Mouse (Mus musculus): ENCODE results near the gene Srp72. TPM values are rescaled to one million over a fixed set of nuclear protein-coding genes. Genes with fewer than 3 reads are reported as not detected.
A peak's percentile ranks its signal among the peaks of the same experiment; 100 is the strongest.

Gene Srp72
- total and polyA plus RNA-seq, 3 experiments = 72.8 to 280 (median 134) TPM

- ATAC-seq (ENCODE audit: extremely low read depth, insufficient number of reproducible peaks, low FRiP score, poor library complexity, severe bottlenecking) = peak; percentile 86
These were observed 23.1 kb upstream of the Srp72 start, which contains the start of the genes Paics and Ppat for GRCm38 (mm10) chr5:76951106-76952027. Gene Paics, plus strand, starts transcription at chr5:76951307. Gene Ppat, minus strand, starts transcription at chr5:76951578.

GRCm38 (mm10) chr5:76952112-76953040 is 22.1 kb upstream of the Srp72 start:
- Histone ChIP-seq H3K27me3 (ENCODE audit: insufficient read depth, low read length) (no peaks in the 10 kb centered on the region), H3K9me3 (replicated peaks) (no peaks in the 10 kb centered on the region), H3K36me3 (replicated peaks) (peaks cover 52% of the 10 kb centered on the region), H3K4me1 (ENCODE audit: insufficient read depth, low read depth, low read length) (peaks cover 61% of the 10 kb centered on the region), H3K4me3 (ENCODE audit: low read depth, low read length) (peak overlapping the region; percentile 94)
- DNase-seq (ENCODE audit: low spot score) = no peak
- TF ChIP-seq GATA1 (IDR thresholded peaks at IDR 0.05; ENCODE audit: borderline replicate concordance, low read length) (no peak), TAL1 (conservative IDR thresholded peaks at IDR 0.05; ENCODE audit: low read depth, low read length) (no peak), GATA2 (IDR thresholded peaks at IDR 0.05; ENCODE audit: borderline replicate concordance, low read depth, low read length) (no peak), CTCF (IDR thresholded peaks at IDR 0.05; ENCODE audit: low read depth, low read length) (no peak), POLR2AphosphoS5 (IDR thresholded peaks at IDR 0.05; ENCODE audit: insufficient replicate concordance, low read depth, low read length) (no peak)
- no peak for ATAC-seq (ENCODE audit: extremely low read depth, insufficient number of reproducible peaks, low FRiP score, poor library complexity, severe bottlenecking)

More at GRCm38 (mm10) chr5:76951106-76952027, 23.1 kb upstream of the Srp72 start, which contains the start of the genes Paics and Ppat:
- no peaks in the 10 kb centered on the region for H3K9me3 ChIP-seq (replicated peaks)
- H3K4me3 ChIP-seq (ENCODE audit: low read depth, low read length) = peak within 1 kb of the TSS; percentile 94
- H3K27me3 ChIP-seq (ENCODE audit: insufficient read depth, low read length) = no peaks in the 10 kb centered on the region
- TF ChIP-seq TAL1 (conservative IDR thresholded peaks at IDR 0.05; ENCODE audit: low read depth, low read length) = no peak
- TF ChIP-seq GATA2 (IDR thresholded peaks at IDR 0.05; ENCODE audit: borderline replicate concordance, low read depth, low read length) = no peak
- no peak for TF ChIP-seq GATA1 (IDR thresholded peaks at IDR 0.05; ENCODE audit: borderline replicate concordance, low read length)
- no peak for TF ChIP-seq CTCF (IDR thresholded peaks at IDR 0.05; ENCODE audit: low read depth, low read length)
- peak; percentile 89 for DNase-seq (ENCODE audit: low spot score)
- peaks cover 51% of the 10 kb centered on the region for H3K36me3 ChIP-seq (replicated peaks)
- H3K4me1 ChIP-seq (ENCODE audit: insufficient read depth, low read depth, low read length) = peaks cover 62% of the 10 kb centered on the region

DNA sequence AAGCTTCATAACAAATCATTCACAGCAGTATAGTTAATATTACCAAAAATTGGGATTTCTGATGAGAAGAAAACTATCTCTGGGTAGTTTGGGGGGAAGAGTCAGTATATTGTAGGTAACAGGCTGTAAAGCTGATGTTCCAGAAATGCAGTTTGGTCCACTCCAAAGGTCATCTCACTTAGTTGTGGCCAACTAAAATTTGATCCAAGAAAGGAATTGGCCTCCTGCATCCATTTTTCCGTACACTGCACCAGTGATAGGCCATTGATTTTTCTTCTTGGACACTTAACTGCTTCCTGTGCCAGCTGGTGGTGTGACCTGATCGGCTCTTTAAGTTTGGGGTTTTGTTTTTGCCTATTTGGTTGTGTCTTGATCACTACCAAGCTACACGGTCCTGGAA is 20.7 kb upstream of the Srp72 start:
- Histone ChIP-seq H3K27me3 (ENCODE audit: insufficient read depth, low read length) (no peaks in the 10 kb centered on the region), H3K4me1 (ENCODE audit: insufficient read depth, low read depth, low read length) (peaks cover 55% of the 10 kb centered on the region), H3K36me3 (replicated peaks) (peaks cover 52% of the 10 kb centered on the region), H3K9me3 (replicated peaks) (no peaks in the 10 kb centered on the region), H3K4me3 (ENCODE audit: low read depth, low read length) (no peak overlapping the region; the same call in 1 of the 2 replicates)
- DNase-seq (ENCODE audit: low spot score) (no peak), ATAC-seq (ENCODE audit: extremely low read depth, insufficient number of reproducible peaks, low FRiP score, poor library complexity, severe bottlenecking) (no peak)
- TF ChIP-seq TAL1 (conservative IDR thresholded peaks at IDR 0.05; ENCODE audit: low read depth, low read length) = no peak
- no peak for TF ChIP-seq CTCF (IDR thresholded peaks at IDR 0.05; ENCODE audit: low read depth, low read length)
- TF ChIP-seq GATA2 (IDR thresholded peaks at IDR 0.05; ENCODE audit: borderline replicate concordance, low read depth, low read length) = no peak
- TF ChIP-seq POLR2AphosphoS5 (IDR thresholded peaks at IDR 0.05; ENCODE audit: insufficient replicate concordance, low read depth, low read length) = no peak
- TF ChIP-seq GATA1 (IDR thresholded peaks at IDR 0.05; ENCODE audit: borderline replicate concordance, low read length) = no peak

DNA sequence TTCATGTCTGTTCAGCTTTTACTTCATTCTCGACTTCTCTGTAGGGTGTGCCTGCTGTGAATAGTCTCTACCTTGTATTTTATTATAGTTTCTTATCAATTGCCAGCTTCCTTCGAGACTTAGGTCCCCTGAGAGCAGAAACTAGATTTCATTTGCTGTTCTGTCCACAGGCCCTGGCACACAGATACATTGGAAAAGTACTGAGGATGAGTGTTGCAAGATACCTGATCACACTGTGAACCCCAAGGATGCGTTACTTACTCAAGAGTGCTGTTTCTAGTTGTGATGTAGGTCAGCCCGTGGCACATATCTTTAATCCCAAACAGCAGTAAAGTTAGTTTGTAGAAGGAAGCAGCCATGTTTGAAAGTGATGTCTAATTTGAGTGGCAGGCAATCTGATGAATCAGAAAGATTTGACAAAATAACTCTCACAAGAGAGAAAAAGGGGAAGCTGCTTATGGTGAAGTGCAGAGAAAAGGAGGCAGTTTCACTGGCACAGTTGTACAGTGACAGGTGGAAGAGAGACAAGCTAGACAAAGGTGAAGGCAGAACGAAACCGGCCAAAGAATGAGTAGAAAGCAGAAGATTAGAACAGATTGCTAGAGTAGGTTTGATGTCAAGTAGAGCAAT is 20.1 kb upstream of the Srp72 start:
- Histone ChIP-seq H3K9me3 (replicated peaks) (no peaks in the 10 kb centered on the region), H3K4me1 (ENCODE audit: insufficient read depth, low read depth, low read length) (peaks cover 52% of the 10 kb centered on the region), H3K36me3 (replicated peaks) (peaks cover 55% of the 10 kb centered on the region), H3K4me3 (ENCODE audit: low read depth, low read length) (no peak overlapping the region; the same call in 1 of the 2 replicates), H3K27me3 (ENCODE audit: insufficient read depth, low read length) (no peaks in the 10 kb centered on the region)
- ATAC-seq (ENCODE audit: extremely low read depth, insufficient number of reproducible peaks, low FRiP score, poor library complexity, severe bottlenecking) (no peak), DNase-seq (ENCODE audit: low spot score) (no peak)
- no peak for TF ChIP-seq GATA2 (IDR thresholded peaks at IDR 0.05; ENCODE audit: borderline replicate concordance, low read depth, low read length)
- no peak for TF ChIP-seq POLR2AphosphoS5 (IDR thresholded peaks at IDR 0.05; ENCODE audit: insufficient replicate concordance, low read depth, low read length)
- TF ChIP-seq GATA1 (IDR thresholded peaks at IDR 0.05; ENCODE audit: borderline replicate concordance, low read length) = no peak
- no peak for TF ChIP-seq CTCF (IDR thresholded peaks at IDR 0.05; ENCODE audit: low read depth, low read length)
- no peak for TF ChIP-seq TAL1 (conservative IDR thresholded peaks at IDR 0.05; ENCODE audit: low read depth, low read length)

- H3K36me3 ChIP-seq (replicated peaks) = peaks cover 65% of the 10 kb centered on the region
- H3K4me1 ChIP-seq (ENCODE audit: insufficient read depth, low read depth, low read length) = peaks cover 51% of the 10 kb centered on the region
- DNase-seq (ENCODE audit: low spot score) = no peak
- H3K27me3 ChIP-seq (ENCODE audit: insufficient read depth, low read length) = no peaks in the 10 kb centered on the region
- H3K4me3 ChIP-seq (ENCODE audit: low read depth, low read length) = no peak overlapping the region; the same call in 1 of the 2 replicates
- no peak for ATAC-seq (ENCODE audit: extremely low read depth, insufficient number of reproducible peaks, low FRiP score, poor library complexity, severe bottlenecking)
- no peak for TF ChIP-seq TAL1 (conservative IDR thresholded peaks at IDR 0.05; ENCODE audit: low read depth, low read length)
- no peak for TF ChIP-seq POLR2AphosphoS5 (IDR thresholded peaks at IDR 0.05; ENCODE audit: insufficient replicate concordance, low read depth, low read length)
- TF ChIP-seq GATA1 (IDR thresholded peaks at IDR 0.05; ENCODE audit: borderline replicate concordance, low read length) = no peak
- H3K9me3 ChIP-seq (replicated peaks) = no peaks in the 10 kb centered on the region
These were observed 19.0 kb upstream of the Srp72 start for GRCm38 (mm10) chr5:76955474-76955873.
